Mouse (Mus musculus) left cerebral cortex, adult 11 months (tissue): ENCODE measurements around the gene Ranbp17.
"Not testable (repeated sequence)": the region's sequence is repeated elsewhere in the genome, so short reads cannot be mapped to it uniquely, and the experiment has no call there.

Experiments
- DNase-seq: peaks from one replicate; pipeline ENCODE4 v3.0.0; 2022; ENCODE audit warnings: low spot score

The Ranbp17 gene

GRCm38 (mm10) chr11:33513376-33513991 is at the start of gene Ranbp17:
Gene Ranbp17, minus strand, starts transcription at chr11:33513746.
- DNase-seq, result peak; percentile 4

- DNase-seq, result no peak
These were observed 40.6 kb upstream of the Ranbp17 start for GRCm38 (mm10) chr11:33554123-33554522.

GRCm38 (mm10) chr11:33550861-33551560 is 37.5 kb upstream of the Ranbp17 start:
- no peak for DNase-seq

- no peak for DNase-seq
These were observed 33.8 kb upstream of the Ranbp17 start for GRCm38 (mm10) chr11:33547386-33547785.

- DNase-seq, result no peak
These were observed 31.4 kb upstream of the Ranbp17 start for GRCm38 (mm10) chr11:33544945-33545344.

GRCm38 (mm10) chr11:33544121-33544520 is 30.6 kb upstream of the Ranbp17 start:
- DNase-seq, result no peak

- DNase-seq, result no peak
These were observed 24.0 kb upstream of the Ranbp17 start for GRCm38 (mm10) chr11:33537390-33538125.

- no peak for DNase-seq
These were observed 23.1 kb upstream of the Ranbp17 start for GRCm38 (mm10) chr11:33536636-33537035.

- DNase-seq, result no peak
These were observed 21.0 kb upstream of the Ranbp17 start for GRCm38 (mm10) chr11:33534541-33534940.

GRCm38 (mm10) chr11:33533577-33533976 is 20.0 kb upstream of the Ranbp17 start:
- DNase-seq, result no peak

- no peak for DNase-seq
These were observed 16.0 kb upstream of the Ranbp17 start for GRCm38 (mm10) chr11:33529576-33529975.

GRCm38 (mm10) chr11:33512854-33513375 is 631 bp downstream of the Ranbp17 start:
- peak; percentile 47 for DNase-seq

GRCm38 (mm10) chr11:33509401-33509800 is 4.1 kb downstream of the Ranbp17 start:
- DNase-seq, result no peak

- DNase-seq, result no peak
These were observed 27.8 kb downstream of the Ranbp17 start for GRCm38 (mm10) chr11:33485746-33486145.

GRCm38 (mm10) chr11:33480410-33480809 is 33.1 kb downstream of the Ranbp17 start:
- DNase-seq, result no peak

GRCm38 (mm10) chr11:33479209-33479608 is 34.3 kb downstream of the Ranbp17 start:
- DNase-seq, result no peak

- no peak for DNase-seq
These were observed 36.9 kb downstream of the Ranbp17 start for GRCm38 (mm10) chr11:33476634-33477033.

- no peak for DNase-seq
These were observed 52.4 kb downstream of the Ranbp17 start for GRCm38 (mm10) chr11:33461172-33461571.

- no peak for DNase-seq
These were observed 59.5 kb downstream of the Ranbp17 start for GRCm38 (mm10) chr11:33454069-33454468.

- DNase-seq, result no peak
These were observed 79.7 kb downstream of the Ranbp17 start for GRCm38 (mm10) chr11:33433813-33434212.

GRCm38 (mm10) chr11:33428238-33428637 is 85.3 kb downstream of the Ranbp17 start:
- not testable (repeated sequence) for DNase-seq

- DNase-seq, result not testable (repeated sequence)
These were observed 85.8 kb downstream of the Ranbp17 start for GRCm38 (mm10) chr11:33427789-33428188.

- no peak for DNase-seq
These were observed 91.3 kb downstream of the Ranbp17 start for GRCm38 (mm10) chr11:33422226-33422625.
